Mouse (Mus musculus): ENCODE data around the gene Ilf3.

DNA sequence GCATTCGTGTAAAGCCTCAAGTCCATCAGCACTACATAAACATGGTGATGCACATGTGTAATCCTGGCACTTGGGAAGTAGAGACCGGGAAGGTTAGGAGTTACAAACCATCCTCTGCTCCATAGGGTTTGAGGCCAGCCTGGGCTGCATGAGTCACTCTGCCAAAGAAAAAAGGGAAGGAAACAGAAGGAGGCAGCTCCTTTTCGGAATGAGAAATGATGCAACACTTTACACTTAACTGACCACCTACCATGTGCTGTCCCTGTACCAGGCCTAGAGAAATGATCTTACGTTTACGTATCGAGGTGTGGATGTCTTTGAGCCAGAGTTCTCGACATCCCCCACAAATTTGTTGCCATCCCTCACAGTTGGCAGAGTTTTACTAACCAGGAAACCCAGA, 85.3 kb downstream of the Ilf3 start:
- TF ChIP-seq CTCF (IDR thresholded peaks at IDR 0.05; ENCODE audit: low read depth) (no peak), EP300 (IDR thresholded peaks at IDR 0.05; ENCODE audit: low read depth) (no peak)

Data from liver, embryonic 14.5 days (tissue).